Mouse (Mus musculus): Measurements from ENCODE around the gene Dusp8.

DNA sequence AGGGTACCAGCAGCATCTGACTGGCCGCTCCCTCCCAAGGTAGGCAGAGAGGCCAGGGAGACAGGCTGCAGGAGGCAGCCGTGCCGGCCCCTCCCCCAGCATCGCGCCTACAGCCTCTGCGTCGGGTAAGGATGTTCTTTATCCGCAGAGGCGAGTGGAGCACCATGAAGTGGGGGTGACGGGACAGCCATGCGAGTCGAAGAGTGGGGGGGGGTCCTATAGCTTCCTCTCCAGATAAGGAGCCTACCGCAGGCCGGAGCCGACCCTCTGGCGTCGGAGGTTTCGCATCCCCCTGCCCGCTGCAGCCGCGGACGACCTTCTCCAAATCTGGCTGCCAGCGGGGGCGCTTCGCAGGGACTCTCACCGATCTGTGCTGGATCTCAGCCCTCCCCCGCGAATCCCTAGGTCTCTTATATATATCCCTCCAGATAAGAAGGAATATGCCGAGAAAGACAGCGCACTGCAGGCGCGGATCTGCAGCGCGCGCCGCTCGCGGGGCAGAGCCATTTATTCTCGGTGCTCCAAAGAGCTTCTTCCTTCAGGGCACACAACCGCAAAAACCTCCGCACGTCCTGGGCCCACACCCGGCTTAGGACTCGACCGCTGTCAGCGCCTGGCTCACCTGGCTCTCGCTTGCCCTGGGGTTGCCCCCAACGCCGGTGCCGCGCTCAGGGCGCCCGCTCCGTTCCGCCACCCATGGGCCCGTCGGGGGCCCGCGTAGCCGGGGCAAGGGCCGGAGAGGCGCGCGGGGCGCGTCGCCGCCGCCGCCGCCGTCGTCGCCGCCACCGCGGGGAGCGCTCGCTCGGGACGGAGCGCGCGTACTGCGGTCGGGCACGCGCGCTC, 1.1 kb downstream of the Dusp8 start:
- TF ChIP-seq POLR2A (IDR thresholded peaks at IDR 0.05; ENCODE audit: borderline replicate concordance, extremely low read depth, low read depth, low read length) (no peak), CTCF (IDR thresholded peaks at IDR 0.05; ENCODE audit: insufficient read depth, low read length) (no peak)
